ENCODE assay signal across 7 mouse cellular contexts in the genomic region with DNA sequence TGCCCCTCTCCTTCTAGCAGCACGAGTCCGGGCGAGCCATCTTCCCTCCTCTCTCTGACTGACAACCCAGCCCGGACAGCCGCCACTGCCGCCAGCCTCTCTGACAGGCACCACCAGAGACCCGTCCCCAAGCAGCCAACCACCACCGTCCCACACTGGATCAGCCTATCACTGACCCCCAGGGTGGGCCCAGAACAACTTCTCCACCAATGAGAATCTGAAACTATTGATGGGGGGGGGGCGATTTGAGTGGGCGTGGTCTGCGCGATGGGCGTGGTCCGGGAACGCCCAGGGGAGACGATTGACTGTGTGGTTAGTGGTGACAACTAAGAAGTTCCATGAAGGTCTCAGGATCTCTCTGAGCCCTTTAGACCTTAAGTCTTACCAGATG. TPM values are rescaled to one million over a fixed set of nuclear protein-coding genes. Genes with fewer than 3 reads are reported as not detected.
A peak's percentile ranks its signal among the peaks of the same experiment; 100 is the strongest.
DNase-seq lines count a peak whose midpoint lies in the region; ATAC-seq and TF ChIP-seq lines count a peak whose summit lies in the region.

Gene Fam126a (minus strand): TSS at position 112 of the 391 bp plus-strand sequence.

- peak within 1 kb of the TSS; percentile 70 for H3K9ac ChIP-seq in intestine, postnatal 0 days (ENCODE audit: low read depth, low read length)
- peak within 1 kb of the TSS; percentile 90 for H3K9ac ChIP-seq in midbrain, embryonic 13.5 days (replicated peaks)

- no peaks in the 10 kb centered on the region for H3K27me3 ChIP-seq in intestine, postnatal 0 days (replicated peaks; ENCODE audit: control insufficient read depth, insufficient read depth, low read length)
- no peaks in the 10 kb centered on the region for H3K27me3 ChIP-seq in limb, embryonic 10.5 days (ENCODE audit: low read depth, poor library complexity, severe bottlenecking)
- no peaks in the 10 kb centered on the region for H3K27me3 ChIP-seq in midbrain, embryonic 13.5 days

- H3K9me3 ChIP-seq in intestine, postnatal 0 days (ENCODE audit: control insufficient read depth), result no peaks in the 10 kb centered on the region
- no peaks in the 10 kb centered on the region for H3K9me3 ChIP-seq in limb, embryonic 10.5 days (replicated peaks)
- H3K9me3 ChIP-seq in midbrain, embryonic 13.5 days, result no peaks in the 10 kb centered on the region

- peak within 1 kb of the TSS; percentile 82 for H3K27ac ChIP-seq in intestine, postnatal 0 days (ENCODE audit: low read depth, low read length)
- peak within 1 kb of the TSS; percentile 87 for H3K27ac ChIP-seq in limb, embryonic 10.5 days
- H3K27ac ChIP-seq in midbrain, embryonic 13.5 days, result peak within 1 kb of the TSS; percentile 75

- peak within 1 kb of the TSS; percentile 99 for H3K4me2 ChIP-seq in intestine, postnatal 0 days (replicated peaks; ENCODE audit: low read depth)
- peak within 1 kb of the TSS; percentile 89 for H3K4me2 ChIP-seq in midbrain, embryonic 13.5 days (replicated peaks)

- no peaks in the 10 kb centered on the region for H3K36me3 ChIP-seq in intestine, postnatal 0 days (ENCODE audit: control insufficient read depth, insufficient read depth)
- no peaks in the 10 kb centered on the region for H3K36me3 ChIP-seq in limb, embryonic 10.5 days
- 0 out of 2 replicates have a peak, but pooled peaks cover 3% of the 10 kb centered on the region for H3K36me3 ChIP-seq in midbrain, embryonic 13.5 days

- peak; percentile 99 for ATAC-seq in intestine, postnatal 0 days
- ATAC-seq in midbrain, embryonic 13.5 days, result peak; percentile 100

- WGBS in intestine, postnatal 0 days, result 0% methylated on average over 16 of the region's 16 CpGs
- WGBS in limb, embryonic 10.5 days, result 0% methylated on average over 16 of the region's 16 CpGs
- 1% methylated on average over 16 of the region's 16 CpGs for WGBS in midbrain, embryonic 13.5 days

- no peaks in the 10 kb centered on the region for H3K4me1 ChIP-seq in intestine, postnatal 0 days (replicated peaks; ENCODE audit: control insufficient read depth, insufficient read depth, low read length)
- peaks cover 8% of the 10 kb centered on the region for H3K4me1 ChIP-seq in limb, embryonic 10.5 days
- H3K4me1 ChIP-seq in midbrain, embryonic 13.5 days (replicated peaks), result peaks cover 21% of the 10 kb centered on the region

- 0 out of 2 replicates have a peak, but pooled peaks have one; percentile 3 for TF ChIP-seq CTCF in intestine, postnatal 0 days (IDR thresholded peaks at IDR 0.05; ENCODE audit: low read depth)

- DNase-seq in adrenal gland, adult 8-10 months, result peak; percentile 97
- DNase-seq in embryo, embryonic 9.5 days (ENCODE audit: extremely low spot score), result peak; percentile 98
- peak; percentile 88 to 92 for DNase-seq in gastrocnemius, postnatal 4 days (ENCODE audit: low spot score in 2 of 2)
- DNase-seq in limb, embryonic 10.5 days (ENCODE audit: low spot score), result peak; percentile 91
- DNase-seq in spleen, adult 12 weeks (ENCODE audit: low spot score), result peak; percentile 88

- peak within 1 kb of the TSS; percentile 74 for H3K4me3 ChIP-seq in intestine, postnatal 0 days (ENCODE audit: low read depth, low read length)
- peak within 1 kb of the TSS; percentile 88 for H3K4me3 ChIP-seq in limb, embryonic 10.5 days
- H3K4me3 ChIP-seq in midbrain, embryonic 13.5 days (replicated peaks), result peak within 1 kb of the TSS; percentile 86

RNA-seq across cellular contexts. Expression of gene Fam126a, which starts in this region (rescaled TPM):
- total RNA-seq in adrenal gland, adult 8-10 months (2022), result 100 to 1,000 TPM in 2 of 4 experiments, 10 to 100 TPM in 2; 71.3 to 124 (median 96.4) TPM
- total RNA-seq in gastrocnemius, postnatal 4 days (2021), result 10 to 100 TPM; 32.6 to 32.7 TPM
- polyA plus RNA-seq in intestine, postnatal 0 days (2015; fragmentation: Nextera tagmentation; extraction: Ambion mirVana), result 4.9 and 5.0 TPM in 2 replicates
- polyA plus RNA-seq in limb, embryonic 10.5 days (2016; fragmentation: Nextera tagmentation; extraction: Ambion mirVana), result 15.8 and 23.3 TPM in 2 replicates
- 35.8 and 38.7 TPM in 2 replicates for polyA plus RNA-seq in midbrain, embryonic 13.5 days (2015; fragmentation: Nextera tagmentation; extraction: Ambion mirVana)

Comparison
In these comparisons a context has a peak if more than half of its experiments do, and no peak if none do; other contexts are left out.
1. Peak in every context shown above with its lines: DNase-seq, ATAC-seq, H3K4me3 ChIP-seq and H3K27ac ChIP-seq.